Comparison of ENCODE assay signal across 8 mouse cellular contexts in the genomic region with DNA sequence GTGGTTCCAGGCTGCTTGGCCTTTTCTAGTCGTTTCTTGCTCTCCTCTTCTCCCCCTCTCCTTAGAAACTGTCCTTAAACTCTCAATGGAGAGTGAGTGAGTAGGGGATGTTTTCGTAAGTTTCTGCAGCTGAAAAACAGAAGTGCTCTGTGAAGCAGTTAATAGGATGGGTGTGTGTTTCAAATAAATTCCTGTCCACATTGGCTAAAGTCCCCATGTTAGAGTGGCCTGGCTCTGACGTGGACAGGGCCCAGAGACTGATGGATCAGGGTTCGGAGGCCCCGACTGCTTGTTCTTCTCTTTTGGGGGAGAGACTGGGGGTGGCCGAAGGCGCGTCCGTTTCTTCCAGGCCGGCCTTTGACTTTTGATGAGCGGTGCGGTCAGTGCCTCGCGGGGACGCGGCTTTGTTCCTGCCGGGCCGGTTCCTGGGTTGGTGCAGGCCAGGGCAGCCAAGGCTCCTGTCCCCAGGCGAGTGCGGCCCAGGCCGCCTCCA.
DNase-seq lines count a peak whose midpoint lies in the region; ATAC-seq and TF ChIP-seq lines count a peak whose summit lies in the region.

No protein-coding gene starts in this region.

- WGBS in liver, adult 2 months: 2% methylated on average over 21 of the region's 21 CpGs
- WGBS in hindbrain, embryonic 12.5 days: under 1% methylated on average over 21 of the region's 21 CpGs

- no peaks in the 10 kb centered on the region for H3K27me3 ChIP-seq in liver, adult 2 months (ENCODE audit: control insufficient read depth, insufficient read depth, low read length)
- H3K27me3 ChIP-seq in hindbrain, embryonic 12.5 days: peaks cover 25% of the 10 kb centered on the region

- peak overlapping the region; percentile 88 for H3K27ac ChIP-seq in liver, adult 2 months (replicated peaks; ENCODE audit: insufficient read depth, low read depth, low read length)
- peak overlapping the region; percentile 100 for H3K27ac ChIP-seq in hindbrain, embryonic 12.5 days

- DNase-seq in liver, adult 2 months (ENCODE audit: extremely low read depth, low read depth, low spot score): peak; percentile 45
- no peak for DNase-seq in liver
- no peak for DNase-seq in right cerebral cortex, postnatal 36 days (ENCODE audit: low spot score in 2 of 2)
- no peak for DNase-seq in left cerebral cortex, adult 8-10 months (ENCODE audit: low spot score in 2 of 2)
- DNase-seq in cerebellum, adult 11 months: no peak

- no peaks in the 10 kb centered on the region for H3K36me3 ChIP-seq in liver, adult 2 months (ENCODE audit: control insufficient read depth, insufficient read depth, low read length)
- H3K36me3 ChIP-seq in hindbrain, embryonic 12.5 days: no peaks in the 10 kb centered on the region

- H3K79me2 ChIP-seq in liver, adult 2 months (ENCODE audit: control insufficient read depth, insufficient read depth, low read length): peaks cover 28% of the 10 kb centered on the region

- peak overlapping the region; percentile 93 for H3K9ac ChIP-seq in liver, adult 2 months (ENCODE audit: low read depth, low read length)
- peak overlapping the region; percentile 95 for H3K9ac ChIP-seq in hindbrain, embryonic 12.5 days

- H3K4me1 ChIP-seq in liver, adult 2 months (ENCODE audit: control insufficient read depth, insufficient read depth, low read length): peaks cover 17% of the 10 kb centered on the region
- H3K4me1 ChIP-seq in hindbrain, embryonic 12.5 days: peaks cover 95% of the 10 kb centered on the region

- ATAC-seq in common myeloid progenitor, adult 5-6 weeks (replicated peaks; ENCODE audit: low read depth, poor library complexity, severe bottlenecking): peak; percentile 8; the same call in 1 of the 2 replicates
- peak; percentile 39 for ATAC-seq in hindbrain, embryonic 12.5 days (ENCODE audit: low FRiP score)
- peak; percentile 20 for ATAC-seq in megakaryocyte progenitor cell, adult 5-6 weeks (replicated peaks; ENCODE audit: poor library complexity)

- H3K4me3 ChIP-seq in liver, adult 2 months (ENCODE audit: insufficient read depth, low read depth, low read length): peak overlapping the region; percentile 94
- H3K4me3 ChIP-seq in hindbrain, embryonic 12.5 days: peak overlapping the region; percentile 82

- no peak for TF ChIP-seq CTCF in liver, adult 2 months (IDR thresholded peaks at IDR 0.05; ENCODE audit: low read depth, low read length)

- no peak for TF ChIP-seq POLR2A in liver, adult 2 months (IDR thresholded peaks at IDR 0.05; ENCODE audit: extremely low read depth, insufficient read depth, low read length)

- no peaks in the 10 kb centered on the region for H3K9me3 ChIP-seq in hindbrain, embryonic 12.5 days (replicated peaks)

- H3K4me2 ChIP-seq in hindbrain, embryonic 12.5 days (replicated peaks): peak overlapping the region; percentile 96
